Mouse (Mus musculus) hindbrain, embryonic 13.5 days (tissue): ENCODE results near the gene Hrh1. TPM values are rescaled to one million over a fixed set of nuclear protein-coding genes. Genes with fewer than 3 reads are reported as not detected.
"Not testable (repeated sequence)": the region's sequence is repeated elsewhere in the genome, so short reads cannot be mapped to it uniquely, and the experiment has no call there.

ENCODE experiments used
- ATAC-seq: fragments of 200-750 bp; cut with Nextera tagmentation; 2 replicates; pipeline ENCODE4 v1.8.0; 2017; ENCODE audit warnings: moderate TSS enrichment; ENCODE audit not compliant: low FRiP score
- H3K27ac ChIP-seq: fragments of 300-500 bp; sonication (generic); 2 replicates; pipeline ENCODE4 v1.5.1; 2015; ENCODE audit warnings: inconsistent platforms, mild to moderate bottlenecking, moderate library complexity
- H3K27me3 ChIP-seq: fragments of 300-500 bp; sonication (generic); 2 replicates; pipeline ENCODE4 v1.6.1; 2015; ENCODE audit warnings: mild to moderate bottlenecking, inconsistent platforms
- H3K36me3 ChIP-seq: fragments of 300-500 bp; sonication (generic); 2 replicates; pipeline ENCODE4 v1.6.1; 2015; ENCODE audit warnings: mild to moderate bottlenecking, inconsistent platforms
- H3K4me1 ChIP-seq: fragments of 300-500 bp; sonication (generic); replicated peaks from 2 replicates; pipeline ENCODE4 v1.6.1; 2015; ENCODE audit warnings: inconsistent platforms
- H3K4me2 ChIP-seq: fragments of 300-500 bp; sonication (generic); 2 replicates; pipeline ENCODE4 v1.6.1; 2015; ENCODE audit warnings: inconsistent platforms, mild to moderate bottlenecking, moderate library complexity
- H3K4me3 ChIP-seq: fragments of 300-500 bp; sonication (generic); 2 replicates; pipeline ENCODE4 v1.5.1; 2015; ENCODE audit warnings: mild to moderate bottlenecking, inconsistent platforms
- H3K9ac ChIP-seq: fragments of 300-500 bp; sonication (generic); 2 replicates; pipeline ENCODE4 v1.6.1; 2015; ENCODE audit warnings: mild to moderate bottlenecking, inconsistent platforms
- H3K9me3 ChIP-seq: fragments of 300-500 bp; sonication (generic); 2 replicates; pipeline ENCODE4 v1.6.1; 2016; ENCODE audit warnings: inconsistent platforms
- whole genome bisulfite sequencing: fragments of 180-500 bp; shearing (Covaris S2); methylation state at CpG from one replicate; pipeline ENCODE4 v1.1.7; 2015; 5-methylcytosine and 5-hydroxymethylcytosine counted together
- polyA plus RNA-seq: library from polyadenylated mRNA; unstranded; fragments of >200 nt; fragmentation: Nextera tagmentation; extraction: Ambion mirVana; gene quantifications from 2 replicates; pipeline ENCODE4 v1.2.1, GENCODE M21; 2015

The Hrh1 gene
- polyA plus RNA-seq, 1 experiment from 2014 or later, result 0.73 TPM

DNA sequence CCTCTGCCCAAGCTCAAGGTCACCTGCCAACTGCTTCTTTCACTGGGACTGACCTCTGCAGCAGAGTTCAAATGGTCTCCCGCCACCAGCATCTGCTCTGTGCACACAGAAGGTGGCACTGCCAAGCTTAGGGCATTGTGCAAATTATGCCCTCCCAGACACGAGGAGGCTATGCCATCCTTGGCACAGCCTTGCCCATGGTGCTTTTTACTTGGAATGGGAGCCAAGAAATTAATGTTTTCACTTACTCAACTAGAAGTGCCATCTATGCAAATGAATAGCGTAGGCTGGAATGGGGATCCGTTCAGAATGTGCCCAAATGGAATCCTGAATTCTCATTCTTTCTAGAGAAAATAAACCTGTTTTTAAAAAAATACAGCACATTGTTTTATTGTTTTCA, 77.2 kb downstream of the Hrh1 start:
- Histone ChIP-seq H3K9me3 (no peaks in the 10 kb centered on the region), H3K36me3 (no peaks in the 10 kb centered on the region), H3K4me3 (no peak overlapping the region), H3K27ac (no peak overlapping the region), H3K27me3 (0 out of 2 replicates have a peak, but pooled peaks cover 5% of the 10 kb centered on the region), H3K4me2 (no peak overlapping the region), H3K9ac (no peak overlapping the region), H3K4me1 (peaks cover 4% of the 10 kb centered on the region; the same call in 1 of the 2 replicates)
- no peak for ATAC-seq
- WGBS, result 81% methylated on average over 4 of the region's 4 CpGs

DNA sequence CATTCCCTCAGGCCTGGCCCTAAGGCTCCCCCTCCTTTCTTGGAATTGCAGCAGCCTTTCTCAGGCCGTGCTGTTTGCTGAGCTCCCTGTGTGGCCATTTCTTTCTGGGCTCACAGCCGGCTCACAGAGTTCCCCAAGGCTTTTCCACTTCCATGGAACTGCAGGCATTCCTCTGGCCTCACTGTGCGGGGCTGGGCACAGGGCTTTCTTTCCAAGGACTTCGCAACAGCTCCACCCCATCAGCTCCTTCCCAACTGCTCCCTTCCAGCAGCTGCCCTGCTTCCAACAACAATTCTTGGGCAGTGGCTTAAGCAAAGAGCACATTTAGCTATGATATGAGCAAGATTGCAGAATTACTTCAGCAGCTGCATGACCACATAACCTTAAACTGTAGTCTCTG, 81.0 kb downstream of the Hrh1 start:
- no peak overlapping the region for H3K9ac ChIP-seq
- H3K27ac ChIP-seq, result no peak overlapping the region
- H3K27me3 ChIP-seq, result no peaks in the 10 kb centered on the region
- no peaks in the 10 kb centered on the region for H3K9me3 ChIP-seq
- no peak overlapping the region for H3K4me2 ChIP-seq
- H3K4me3 ChIP-seq, result no peak overlapping the region
- no peaks in the 10 kb centered on the region for H3K4me1 ChIP-seq
- no peaks in the 10 kb centered on the region for H3K36me3 ChIP-seq
- ATAC-seq, result no peak
- WGBS, result 35% methylated on average over 4 of the region's 4 CpGs

DNA sequence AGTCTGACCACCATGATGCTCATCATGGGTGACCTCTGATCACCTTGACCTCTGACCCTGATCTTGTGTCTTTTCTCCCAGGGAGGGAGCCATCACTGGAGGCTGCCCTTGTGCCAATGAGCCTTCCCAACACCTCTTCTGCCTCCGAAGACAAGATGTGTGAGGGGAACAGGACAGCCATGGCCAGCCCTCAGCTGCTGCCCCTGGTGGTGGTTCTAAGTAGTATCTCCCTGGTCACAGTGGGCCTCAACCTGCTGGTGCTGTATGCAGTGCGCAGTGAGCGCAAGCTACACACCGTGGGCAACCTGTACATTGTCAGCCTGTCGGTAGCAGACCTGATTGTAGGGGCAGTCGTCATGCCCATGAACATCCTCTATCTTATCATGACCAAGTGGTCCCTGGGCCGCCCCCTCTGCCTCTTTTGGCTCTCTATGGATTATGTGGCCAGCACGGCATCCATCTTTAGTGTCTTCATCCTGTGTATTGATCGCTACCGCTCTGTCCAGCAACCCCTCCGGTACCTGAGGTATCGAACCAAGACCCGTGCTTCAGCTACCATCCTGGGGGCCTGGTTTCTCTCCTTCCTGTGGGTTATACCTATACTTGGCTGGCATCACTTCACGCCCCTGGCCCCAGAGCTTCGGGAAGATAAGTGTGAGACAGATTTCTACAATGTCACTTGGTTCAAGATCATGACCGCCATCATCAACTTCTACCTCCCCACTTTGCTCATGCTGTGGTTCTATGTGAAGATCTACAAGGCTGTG, 82.1 kb downstream of the Hrh1 start:
- Histone ChIP-seq H3K4me3 (no peak overlapping the region), H3K4me1 (no peaks in the 10 kb centered on the region), H3K36me3 (no peaks in the 10 kb centered on the region), H3K9ac (no peak overlapping the region), H3K27ac (no peak overlapping the region), H3K9me3 (no peaks in the 10 kb centered on the region), H3K4me2 (no peak overlapping the region), H3K27me3 (no peaks in the 10 kb centered on the region)
- 94% methylated on average over 16 of the region's 16 CpGs for WGBS
- no peak for ATAC-seq

DNA sequence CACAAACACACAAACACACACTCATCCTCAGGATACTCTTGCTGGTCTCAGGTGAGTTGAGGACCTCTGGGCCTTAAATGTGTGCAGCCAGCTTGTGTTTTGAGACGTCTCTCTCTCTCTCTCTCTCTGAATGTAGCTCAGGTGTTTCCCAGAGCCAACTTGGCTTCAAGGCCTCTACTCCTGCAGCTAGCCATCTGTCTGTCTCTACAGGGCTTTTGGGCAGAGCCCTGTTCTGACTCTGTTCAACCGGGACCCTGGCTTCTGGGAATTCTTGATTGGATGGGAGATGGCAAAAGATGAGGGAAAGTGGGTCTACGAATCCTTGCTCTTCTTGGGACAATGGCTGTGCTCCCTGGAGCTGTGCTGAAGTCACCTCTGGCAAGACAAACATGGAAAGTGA, 91.6 kb downstream of the Hrh1 start:
- no peak overlapping the region for H3K4me2 ChIP-seq
- 74% methylated on average over 3 of the region's 3 CpGs for WGBS
- H3K9me3 ChIP-seq, result no peaks in the 10 kb centered on the region

DNA sequence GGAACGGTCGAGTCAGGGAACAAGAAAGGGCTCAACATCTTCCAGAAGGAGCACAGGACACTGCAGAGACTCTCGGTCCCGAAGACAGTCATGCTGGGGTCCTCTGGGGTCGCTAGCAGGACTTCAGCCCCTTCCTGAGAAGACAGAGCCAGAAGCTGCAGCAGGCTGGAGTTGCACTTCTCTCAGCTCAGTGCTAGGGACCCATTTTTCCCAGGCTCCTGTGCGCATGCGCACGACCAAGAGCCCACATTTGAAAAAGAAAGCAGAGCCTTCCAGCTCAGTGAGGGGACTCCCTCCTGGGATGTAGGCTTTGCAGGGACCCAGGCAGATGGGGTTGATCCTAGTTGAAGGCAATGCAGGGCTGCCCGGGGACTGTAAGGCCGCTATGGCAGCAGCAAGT, 94.9 kb downstream of the Hrh1 start:
- not testable (repeated sequence) for H3K27me3 ChIP-seq, H3K4me3 ChIP-seq, ATAC-seq, H3K27ac ChIP-seq, H3K9ac ChIP-seq, H3K4me1 ChIP-seq, H3K36me3 ChIP-seq, H3K9me3 ChIP-seq, H3K4me2 ChIP-seq
- 55% methylated on average over 10 of the region's 10 CpGs for WGBS

More for the DNA sequence above, 91.6 kb downstream of the Hrh1 start:
- Histone ChIP-seq H3K9ac (no peak overlapping the region), H3K4me1 (no peaks in the 10 kb centered on the region), H3K27me3 (no peaks in the 10 kb centered on the region; the same call in 1 of the 2 replicates), H3K27ac (no peak overlapping the region), H3K36me3 (no peaks in the 10 kb centered on the region), H3K4me3 (no peak overlapping the region)
- no peak for ATAC-seq

DNA sequence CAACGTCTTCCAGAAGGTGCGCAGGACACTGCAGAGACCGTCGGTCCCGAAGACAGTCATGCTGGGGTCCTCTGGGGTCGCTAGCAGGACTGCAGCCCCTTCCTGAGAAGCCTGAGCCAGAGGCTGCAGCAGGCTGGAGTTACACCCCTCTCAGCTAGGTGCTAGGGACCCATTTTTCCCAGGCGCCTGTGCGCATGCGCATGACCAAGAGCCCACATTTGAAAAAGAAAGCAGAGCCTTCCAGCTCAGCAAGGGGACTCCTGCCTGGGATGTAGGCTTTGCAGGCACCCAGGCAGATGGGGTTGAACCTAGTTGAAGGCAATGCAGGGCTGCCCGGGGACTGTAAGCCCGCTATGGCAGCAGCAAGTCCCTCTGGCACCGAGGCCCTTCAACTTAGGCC, 97.3 kb downstream of the Hrh1 start:
- H3K4me2 ChIP-seq, H3K9ac ChIP-seq, H3K27ac ChIP-seq, H3K4me1 ChIP-seq, H3K4me3 ChIP-seq, H3K27me3 ChIP-seq, H3K36me3 ChIP-seq, ATAC-seq, H3K9me3 ChIP-seq: not testable (repeated sequence)
- WGBS, result 20% methylated on average over 9 of the region's 12 CpGs

DNA sequence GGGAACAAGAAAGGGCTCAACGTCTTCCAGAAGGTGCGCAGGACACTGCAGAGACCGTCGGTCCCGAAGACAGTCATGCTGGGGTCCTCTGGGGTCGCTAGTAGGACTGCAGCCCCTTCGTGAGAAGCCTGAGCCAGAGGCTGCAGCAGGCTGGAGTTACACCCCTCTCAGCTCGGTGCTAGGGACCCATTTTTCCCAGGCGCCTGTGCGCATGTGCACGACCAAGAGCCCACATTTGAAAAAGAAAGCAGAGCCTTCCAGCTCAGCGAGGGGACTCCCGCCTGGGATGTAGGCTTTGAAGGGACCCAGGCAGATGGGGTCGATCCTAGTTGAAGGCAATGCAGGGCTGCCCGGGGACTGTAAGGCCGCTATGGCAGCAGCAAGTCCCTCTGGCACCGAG, 116.3 kb downstream of the Hrh1 start:
- not testable (repeated sequence) for H3K4me2 ChIP-seq, H3K4me1 ChIP-seq, H3K27me3 ChIP-seq, H3K27ac ChIP-seq, H3K9me3 ChIP-seq, H3K36me3 ChIP-seq, H3K4me3 ChIP-seq, H3K9ac ChIP-seq, ATAC-seq
- WGBS, result 13% methylated on average over 15 of the region's 17 CpGs

DNA sequence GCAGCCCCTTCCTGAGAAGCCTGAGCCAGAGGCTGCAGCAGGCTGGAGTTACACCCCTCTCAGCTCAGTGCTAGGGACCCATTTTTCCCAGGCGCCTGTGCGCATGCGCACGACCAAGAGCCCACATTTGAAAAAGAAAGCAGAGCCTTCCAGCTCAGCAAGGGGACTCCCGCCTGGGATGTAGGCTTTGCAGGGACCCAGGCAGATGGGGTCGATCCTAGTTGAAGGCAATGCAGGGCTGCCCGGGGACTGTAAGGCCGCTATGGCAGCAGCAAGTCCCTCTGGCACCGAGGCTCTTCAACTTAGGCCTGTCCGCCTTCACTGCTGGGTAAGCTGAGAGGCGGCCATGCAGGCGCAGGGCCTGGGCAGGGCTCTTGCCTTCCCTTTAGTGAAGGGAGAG, 131.0 kb downstream of the Hrh1 start:
- H3K4me3 ChIP-seq, H3K27ac ChIP-seq, H3K9ac ChIP-seq, ATAC-seq, H3K27me3 ChIP-seq, H3K4me2 ChIP-seq, H3K36me3 ChIP-seq, H3K4me1 ChIP-seq, H3K9me3 ChIP-seq: not testable (repeated sequence)
- WGBS, result no CpG with 5 or more reads among the region's 12 CpGs

Other genes with a start within 250 kb of the Hrh1 start
- gene Slc6a1, start 115.3 kb upstream of the Hrh1 start, polyA plus RNA-seq, result 78.0 and 87.2 TPM in 2 replicates
- 18.2 and 20.2 TPM in 2 replicates for gene Atg7, start 245.2 kb downstream of the Hrh1 start, polyA plus RNA-seq